Mouse (Mus musculus) neural tube, embryonic 14.5 days (tissue): ENCODE measurements around the gene Eef1a1. TPM values are rescaled to one million over a fixed set of nuclear protein-coding genes. Genes with fewer than 3 reads are reported as not detected.

Source experiments
- ATAC-seq: fragments of 200-750 bp; cut with Nextera tagmentation; 2 replicates; pipeline ENCODE4 v1.8.0; 2017; ENCODE audit warnings: low read depth, mild to moderate bottlenecking, moderate TSS enrichment, moderate library complexity
- H3K27ac ChIP-seq: fragments of 300-500 bp; sonication (generic); 2 replicates; pipeline ENCODE4 v1.5.1; 2014; ENCODE audit warnings: low read depth, mild to moderate bottlenecking, control low read depth, low read length, moderate library complexity, mixed read lengths
- H3K27me3 ChIP-seq: fragments of 300-500 bp; sonication (generic); 2 replicates; pipeline ENCODE4 v1.6.1; 2014; ENCODE audit warnings: low read length; ENCODE audit not compliant: control insufficient read depth, insufficient read depth
- H3K36me3 ChIP-seq: fragments of 300-500 bp; sonication (generic); 2 replicates; pipeline ENCODE4 v1.6.1; 2014; ENCODE audit warnings: low read length, mixed read lengths; ENCODE audit not compliant: control insufficient read depth, insufficient read depth
- H3K4me1 ChIP-seq: fragments of 300-500 bp; sonication (generic); 2 replicates; pipeline ENCODE4 v1.6.1; 2014; ENCODE audit warnings: low read length; ENCODE audit not compliant: control insufficient read depth, insufficient read depth
- H3K4me2 ChIP-seq: fragments of 300-500 bp; sonication (generic); 2 replicates; pipeline ENCODE4 v1.6.1; 2014; ENCODE audit warnings: mild to moderate bottlenecking, low read depth, low read length, control low read depth
- H3K4me3 ChIP-seq: fragments of 300-500 bp; sonication (generic); 2 replicates; pipeline ENCODE4 v1.5.1; 2014; ENCODE audit warnings: low read depth, low read length, control low read depth, mixed read lengths
- H3K9ac ChIP-seq: fragments of 300-500 bp; sonication (generic); replicated peaks from 2 replicates; pipeline ENCODE4 v1.6.1; 2014; ENCODE audit warnings: low read depth, mild to moderate bottlenecking, control low read depth, low read length, mixed read lengths
- H3K9me3 ChIP-seq: fragments of 300-500 bp; sonication (generic); 2 replicates; pipeline ENCODE4 v1.6.1; 2016; ENCODE audit warnings: low read length; ENCODE audit not compliant: control insufficient read depth
- WGBS: fragments of 180-500 bp; shearing (Covaris S2); extraction: QIAGEN DNeasy Blood & Tissue Kit; methylation state at CpG from one replicate; pipeline ENCODE4 v1.1.7; 2014; 5-methylcytosine and 5-hydroxymethylcytosine counted together
- microRNA-seq: library from miRNA; unstranded; fragments of <30 nt; microRNA quantifications from one replicate; pipeline ENCODE4, GENCODE M21; 2016
- polyA plus RNA-seq: library from polyadenylated mRNA; unstranded; fragments of >200 nt; fragmentation: Nextera tagmentation; extraction: Ambion mirVana; gene quantifications from 2 replicates; pipeline ENCODE4 v1.2.1, GENCODE M21; 2014

The Eef1a1 gene
- polyA plus RNA-seq, 1 experiment from 2014 or later: 3,427 TPM

DNA sequence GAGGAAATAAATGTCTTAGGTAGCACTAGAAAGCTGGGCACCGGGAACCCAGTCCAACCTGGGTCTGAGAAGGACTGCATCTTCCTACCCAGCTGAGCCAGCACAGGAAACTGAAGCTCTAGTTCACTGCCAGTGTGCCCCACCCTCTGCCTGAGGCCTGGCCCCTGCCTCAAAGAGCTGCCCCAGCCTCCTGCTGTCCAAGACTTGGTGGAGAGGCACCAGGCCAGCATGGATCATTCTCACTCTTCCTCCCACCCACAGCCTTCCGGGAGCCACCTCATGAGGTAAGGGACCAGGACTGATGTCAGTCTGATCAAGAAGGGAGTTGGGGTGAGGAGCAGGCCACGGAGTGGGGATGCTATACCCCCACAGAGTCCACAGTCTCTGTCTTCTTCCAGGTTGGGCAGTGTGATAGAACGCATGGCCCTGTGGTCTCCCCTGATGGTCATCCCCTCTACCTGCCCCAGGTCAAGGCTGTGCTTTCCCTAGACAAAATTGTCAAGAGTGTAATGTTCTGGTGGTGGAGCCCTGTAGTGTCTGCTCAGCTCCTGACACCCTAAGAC lies 60.0 kb downstream of the Eef1a1 start:
- Histone ChIP-seq H3K9me3 (no peaks in the 10 kb centered on the region), H3K36me3 (no peaks in the 10 kb centered on the region), H3K27ac (no peak overlapping the region), H3K9ac (no peak overlapping the region), H3K27me3 (no peaks in the 10 kb centered on the region), H3K4me2 (no peak overlapping the region), H3K4me1 (no peaks in the 10 kb centered on the region), H3K4me3 (no peak overlapping the region)
- WGBS: 85% methylated on average over 4 of the region's 4 CpGs
- ATAC-seq: no peak

Small RNA genes lying within 50 kb of the gene (microRNA-seq; reads per million reads assigned to microRNA genes)
- gene Gm26377: not detected

Other genes with a start within 250 kb of the Eef1a1 start
- gene Gm3776, start 232.0 kb downstream of the Eef1a1 start, polyA plus RNA-seq: not detected in 2 replicates
- gene Gm10639, start 199.2 kb downstream of the Eef1a1 start, polyA plus RNA-seq: not detected in 2 replicates
- gene Omt2a, start 174.4 kb downstream of the Eef1a1 start, polyA plus RNA-seq: not detected in 2 replicates
- gene Omt2b, start 161.6 kb downstream of the Eef1a1 start, polyA plus RNA-seq: not detected in 2 replicates
- not detected in 2 replicates for gene Gsta2, start 133.4 kb downstream of the Eef1a1 start, polyA plus RNA-seq
- 3.1 and 5.9 TPM in 2 replicates for gene Dppa5a, start 121.0 kb downstream of the Eef1a1 start, polyA plus RNA-seq
- gene Ooep, start 110.4 kb downstream of the Eef1a1 start, polyA plus RNA-seq: 4.1 and 4.9 TPM in 2 replicates
- gene Ddx43, start 93.4 kb downstream of the Eef1a1 start, polyA plus RNA-seq: 0.12 and 0.59 TPM in 2 replicates
- 0.60 and 0.70 TPM in 2 replicates for gene Cgas, start 45.9 kb downstream of the Eef1a1 start, polyA plus RNA-seq
- gene Mto1, start 40.9 kb downstream of the Eef1a1 start, polyA plus RNA-seq: 32.0 and 34.6 TPM in 2 replicates
- 2.1 and 2.4 TPM in 2 replicates for gene Gm17324, start 40.4 kb downstream of the Eef1a1 start, polyA plus RNA-seq
- 18.8 and 20.4 TPM in 2 replicates for gene Slc17a5, start 98.9 kb upstream of the Eef1a1 start, polyA plus RNA-seq
- 1.3 and 1.9 TPM in 2 replicates for gene Cd109, start 126.4 kb upstream of the Eef1a1 start, polyA plus RNA-seq